Mouse (Mus musculus) liver, embryonic 16.5 days (tissue): ENCODE measurements around the gene Phip. TPM values are rescaled to one million over a fixed set of nuclear protein-coding genes. Genes with fewer than 3 reads are reported as not detected.
A peak's percentile ranks its signal among the peaks of the same experiment; 100 is the strongest.

Experiments used
- ATAC-seq: fragments of 200-750 bp; cut with Nextera tagmentation; 2 replicates; pipeline ENCODE4 v1.8.0; 2017; ENCODE audit warnings: low read depth, mild to moderate bottlenecking, moderate number of reproducible peaks, moderate library complexity
- H3K27ac ChIP-seq: fragments of 300-500 bp; sonication (generic); 2 replicates; pipeline ENCODE4 v1.5.1; 2014; ENCODE audit warnings: mild to moderate bottlenecking, low read length
- H3K27me3 ChIP-seq: fragments of 300-500 bp; sonication (generic); 2 replicates; pipeline ENCODE4 v1.6.1; 2014; ENCODE audit warnings: low read depth, low read length, mixed read lengths; ENCODE audit not compliant: control insufficient read depth, insufficient read depth
- H3K36me3 ChIP-seq: fragments of 300-500 bp; sonication (generic); 2 replicates; pipeline ENCODE4 v1.6.1; 2014; ENCODE audit warnings: mild to moderate bottlenecking; ENCODE audit not compliant: control insufficient read depth, insufficient read depth
- H3K4me1 ChIP-seq: fragments of 300-500 bp; sonication (generic); 2 replicates; pipeline ENCODE4 v1.6.1; 2014; ENCODE audit warnings: low read depth, low read length, mixed read lengths; ENCODE audit not compliant: control insufficient read depth
- H3K4me2 ChIP-seq: fragments of 300-500 bp; sonication (generic); 2 replicates; pipeline ENCODE4 v1.6.1; 2014; ENCODE audit warnings: low read depth, low read length, mixed read lengths
- H3K4me3 ChIP-seq: fragments of 300-500 bp; sonication (generic); 2 replicates; pipeline ENCODE4 v1.5.1; 2014; ENCODE audit warnings: low read depth, mild to moderate bottlenecking, low read length
- H3K9ac ChIP-seq: fragments of 300-500 bp; sonication (generic); 2 replicates; pipeline ENCODE4 v1.6.1; 2014; ENCODE audit warnings: low read depth, low read length
- H3K9me3 ChIP-seq: fragments of 300-500 bp; sonication (generic); replicated peaks from 2 replicates; pipeline ENCODE4 v1.6.1; 2016; ENCODE audit warnings: low read length; ENCODE audit not compliant: control insufficient read depth
- WGBS: fragments of 180-500 bp; shearing (Covaris S2); extraction: QIAGEN DNeasy Blood & Tissue Kit; methylation state at CpG from one replicate; pipeline ENCODE4 v1.1.7; 2014; ENCODE audit not compliant: insufficient replicate concordance; 5-methylcytosine and 5-hydroxymethylcytosine counted together
- polyA plus RNA-seq: library from polyadenylated mRNA; unstranded; fragments of >200 nt; fragmentation: Nextera tagmentation; extraction: Ambion mirVana; gene quantifications from 2 replicates; pipeline ENCODE4 v1.2.1, GENCODE M21; 2015

Gene Phip
- polyA plus RNA-seq, 1 experiment from 2014 or later: 19.6 TPM

- peaks cover 16% of the 10 kb centered on the region for H3K36me3 ChIP-seq
- WGBS: 88% methylated on average over 7 of the region's 7 CpGs
These were observed 68.1 kb downstream of the Phip start for GRCm38 (mm10) chr9:82907246-82907645.

GRCm38 (mm10) chr9:82888645-82889044 lies 86.7 kb downstream of the Phip start:
- H3K4me1 ChIP-seq: no peaks in the 10 kb centered on the region
- no peak overlapping the region for H3K9ac ChIP-seq
- H3K27me3 ChIP-seq: no peaks in the 10 kb centered on the region
- H3K27ac ChIP-seq: no peak overlapping the region
- H3K4me2 ChIP-seq: no peak overlapping the region
- H3K9me3 ChIP-seq: no peaks in the 10 kb centered on the region
- H3K4me3 ChIP-seq: no peak overlapping the region
- peaks cover 29% of the 10 kb centered on the region for H3K36me3 ChIP-seq
- ATAC-seq: no peak

More at GRCm38 (mm10) chr9:82907246-82907645, 68.1 kb downstream of the Phip start:
- Histone ChIP-seq H3K9ac (no peak overlapping the region), H3K4me2 (no peak overlapping the region), H3K27ac (no peak overlapping the region), H3K27me3 (no peaks in the 10 kb centered on the region), H3K4me1 (no peaks in the 10 kb centered on the region), H3K4me3 (no peak overlapping the region), H3K9me3 (no peaks in the 10 kb centered on the region)
- ATAC-seq: no peak

GRCm38 (mm10) chr9:82884177-82884576 lies 91.1 kb downstream of the Phip start:
- no peak for ATAC-seq
- Histone ChIP-seq H3K4me1 (no peaks in the 10 kb centered on the region), H3K4me3 (no peak overlapping the region), H3K27ac (no peak overlapping the region), H3K4me2 (no peak overlapping the region), H3K9me3 (no peaks in the 10 kb centered on the region), H3K36me3 (peaks cover 32% of the 10 kb centered on the region), H3K9ac (no peak overlapping the region), H3K27me3 (no peaks in the 10 kb centered on the region)

DNA sequence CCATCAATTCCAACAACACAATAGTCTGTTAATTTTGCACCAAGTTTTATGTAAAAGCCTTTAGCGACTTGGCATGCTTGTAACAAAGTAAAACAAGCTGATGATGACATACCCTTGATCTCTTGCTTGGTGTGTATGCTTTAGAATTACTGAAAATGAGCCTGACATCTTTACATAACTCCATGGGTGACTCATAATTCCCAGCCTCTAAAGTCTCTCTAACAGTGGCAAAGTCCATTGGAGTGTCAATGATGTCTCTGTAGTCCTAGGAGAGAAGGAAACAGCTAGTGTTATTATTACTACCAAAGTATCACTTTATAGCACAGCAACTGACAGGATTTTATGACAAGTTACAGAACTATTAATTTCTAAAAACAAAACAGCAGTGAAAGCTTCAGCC lies 98.2 kb downstream of the Phip start:
- Histone ChIP-seq H3K27me3 (no peaks in the 10 kb centered on the region), H3K36me3 (peaks cover 38% of the 10 kb centered on the region), H3K4me2 (no peak overlapping the region), H3K4me3 (no peak overlapping the region), H3K9me3 (no peaks in the 10 kb centered on the region), H3K27ac (no peak overlapping the region), H3K9ac (no peak overlapping the region), H3K4me1 (no peaks in the 10 kb centered on the region)
- ATAC-seq: no peak
- 89% methylated on average over 1 of the region's 1 CpGs for WGBS

- no peak overlapping the region for H3K4me2 ChIP-seq
- H3K27ac ChIP-seq: no peak overlapping the region
- 70% methylated on average over 3 of the region's 3 CpGs for WGBS
- H3K4me3 ChIP-seq: no peak overlapping the region
- ATAC-seq: peak; percentile 54; the same call in 1 of the 2 replicates
- H3K9me3 ChIP-seq: no peaks in the 10 kb centered on the region
- H3K9ac ChIP-seq: no peak overlapping the region
- H3K36me3 ChIP-seq: peaks cover 9% of the 10 kb centered on the region
- H3K4me1 ChIP-seq: no peaks in the 10 kb centered on the region
- no peaks in the 10 kb centered on the region for H3K27me3 ChIP-seq
These were observed 107.6 kb downstream of the Phip start for GRCm38 (mm10) chr9:82867698-82868097.

GRCm38 (mm10) chr9:82866121-82866520 lies 109.2 kb downstream of the Phip start:
- ATAC-seq: no peak
- Histone ChIP-seq H3K27me3 (no peaks in the 10 kb centered on the region), H3K9ac (no peak overlapping the region), H3K4me3 (no peak overlapping the region), H3K4me1 (no peaks in the 10 kb centered on the region), H3K9me3 (no peaks in the 10 kb centered on the region), H3K27ac (no peak overlapping the region), H3K36me3 (peaks cover 2% of the 10 kb centered on the region), H3K4me2 (no peak overlapping the region)
- WGBS: 70% methylated on average over 1 of the region's 1 CpGs

GRCm38 (mm10) chr9:82861775-82862430 lies 113.4 kb downstream of the Phip start:
- WGBS: 73% methylated on average over 3 of the region's 3 CpGs
- Histone ChIP-seq H3K4me1 (no peaks in the 10 kb centered on the region), H3K9me3 (no peaks in the 10 kb centered on the region), H3K36me3 (no peaks in the 10 kb centered on the region), H3K9ac (no peak overlapping the region), H3K27ac (no peak overlapping the region), H3K4me3 (no peak overlapping the region), H3K27me3 (no peaks in the 10 kb centered on the region), H3K4me2 (no peak overlapping the region)
- no peak for ATAC-seq

GRCm38 (mm10) chr9:82861316-82861715 lies 114.0 kb downstream of the Phip start:
- Histone ChIP-seq H3K4me1 (no peaks in the 10 kb centered on the region), H3K36me3 (no peaks in the 10 kb centered on the region), H3K9me3 (no peaks in the 10 kb centered on the region), H3K27me3 (no peaks in the 10 kb centered on the region), H3K4me3 (no peak overlapping the region), H3K4me2 (no peak overlapping the region), H3K27ac (no peak overlapping the region), H3K9ac (no peak overlapping the region)
- no peak for ATAC-seq
- 50% methylated on average over 4 of the region's 4 CpGs for WGBS

GRCm38 (mm10) chr9:82860805-82861204 lies 114.5 kb downstream of the Phip start:
- ATAC-seq: no peak
- H3K27ac ChIP-seq: no peak overlapping the region
- H3K27me3 ChIP-seq: no peaks in the 10 kb centered on the region
- H3K4me2 ChIP-seq: no peak overlapping the region
- H3K4me1 ChIP-seq: no peaks in the 10 kb centered on the region
- 72% methylated on average over 2 of the region's 2 CpGs for WGBS
- H3K9me3 ChIP-seq: no peaks in the 10 kb centered on the region
- no peak overlapping the region for H3K9ac ChIP-seq
- H3K36me3 ChIP-seq: no peaks in the 10 kb centered on the region
- no peak overlapping the region for H3K4me3 ChIP-seq
